Mouse (Mus musculus) liver, postnatal 0 days (tissue): Measurements from ENCODE around the gene Qser1.

Source experiments
- CTCF ChIP-seq: sonication (generic); IDR thresholded peaks from 2 replicates; pipeline ENCODE4 v1.5.1; 2016; ENCODE audit warnings: antibody characterized with exemption, low read depth
- EP300 ChIP-seq: IDR thresholded peaks from 2 replicates; pipeline ENCODE4 v1.6.1; 2016; ENCODE audit warnings: antibody characterized with exemption, low read depth, mild to moderate bottlenecking

GRCm38 (mm10) chr2:104848235-104849161 lies 31.9 kb upstream of the Qser1 start:
- TF ChIP-seq CTCF (no peak), EP300 (no peak)
